Mouse (Mus musculus) gastrocnemius, postnatal 10 days (tissue): ENCODE data around the gene Sik3. TPM values are rescaled to one million over a fixed set of nuclear protein-coding genes. Genes with fewer than 3 reads are reported as not detected.
A peak's percentile ranks its signal among the peaks of the same experiment; 100 is the strongest.

Experiments
- DNase-seq: peaks from one replicate; pipeline ENCODE4 v3.0.0; 2021; ENCODE audit warnings: mixed read lengths
- long read RNA-seq, 2 experiments: library from polyadenylated mRNA; stranded (forward); transcript quantifications; one replicate each; pipeline ENCODE4 v2.0.0; 2021
- total RNA-seq, 2 experiments: library from RNA; stranded (reverse); gene quantifications; 2 replicates each; pipeline ENCODE4 v1.2.3; 2021

Gene Sik3
- 10 to 100 TPM; 52.7 to 52.9 TPM for total RNA-seq
- long read RNA-seq, experiment 1, full-length matches to known transcripts: 7 of 46 reads
- long read RNA-seq, experiment 1, partial matches to known transcripts: 35 of 46 reads
- long read RNA-seq, experiment 1, other reads (novel, unspliced or antisense): 4 of 46 reads
- long read RNA-seq, experiment 2, full-length matches to known transcripts: 6 of 46 reads
- long read RNA-seq, experiment 2, partial matches to known transcripts: 35 of 46 reads
- long read RNA-seq, experiment 2, other reads (novel, unspliced or antisense): 5 of 46 reads

DNA sequence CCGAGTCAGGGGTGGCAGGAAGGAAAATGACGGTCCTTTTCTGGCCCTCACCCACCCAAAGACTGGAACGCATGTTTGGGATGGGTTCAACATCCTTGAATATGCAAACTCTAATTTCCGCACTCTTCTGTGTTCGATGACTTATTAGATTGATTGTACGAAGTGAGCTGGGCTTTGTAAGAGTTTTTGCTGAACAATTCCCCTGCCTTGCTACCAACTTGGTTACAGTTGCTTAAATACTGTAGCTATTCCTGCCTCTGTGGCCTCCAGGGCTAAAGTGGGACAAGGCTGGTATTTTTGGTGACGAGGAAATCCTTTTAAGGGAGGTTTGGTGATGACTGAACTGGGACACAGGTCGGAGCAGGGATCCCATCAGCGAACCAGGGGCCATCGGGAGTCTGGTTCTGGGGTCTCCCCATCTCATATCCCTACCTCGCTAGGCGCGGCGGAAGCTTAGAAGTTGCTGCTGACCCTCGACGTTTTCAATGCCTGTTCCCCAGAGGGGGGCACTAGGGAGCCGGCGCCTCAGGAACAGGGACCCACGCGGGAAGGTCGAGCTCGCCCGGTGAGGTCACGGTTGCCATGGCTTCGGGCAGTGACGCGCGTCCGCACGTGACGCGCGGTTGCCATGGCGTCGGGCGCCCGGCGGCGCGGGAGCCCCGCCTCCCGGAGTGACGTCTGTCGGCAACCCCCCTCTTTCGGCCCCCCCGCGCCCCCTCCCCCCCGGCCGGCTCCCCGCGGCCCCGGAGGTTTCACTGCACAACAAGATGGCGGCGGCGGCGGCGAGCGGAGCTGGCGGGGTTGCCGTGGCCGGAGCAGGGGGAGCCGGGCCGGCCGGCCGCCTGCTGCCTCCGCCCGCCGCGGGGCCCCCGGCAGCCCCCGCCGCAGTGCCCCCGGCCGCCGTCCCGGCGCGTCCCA, at the start of gene Sik3, which contains the start of gene Pafah1b2:
Gene Sik3, plus strand, starts transcription at position 730 of the 918 bp plus-strand sequence.
Gene Pafah1b2, minus strand, starts transcription at position 600 of the 918 bp plus-strand sequence.
- peak; percentile 94 for DNase-seq

DNA sequence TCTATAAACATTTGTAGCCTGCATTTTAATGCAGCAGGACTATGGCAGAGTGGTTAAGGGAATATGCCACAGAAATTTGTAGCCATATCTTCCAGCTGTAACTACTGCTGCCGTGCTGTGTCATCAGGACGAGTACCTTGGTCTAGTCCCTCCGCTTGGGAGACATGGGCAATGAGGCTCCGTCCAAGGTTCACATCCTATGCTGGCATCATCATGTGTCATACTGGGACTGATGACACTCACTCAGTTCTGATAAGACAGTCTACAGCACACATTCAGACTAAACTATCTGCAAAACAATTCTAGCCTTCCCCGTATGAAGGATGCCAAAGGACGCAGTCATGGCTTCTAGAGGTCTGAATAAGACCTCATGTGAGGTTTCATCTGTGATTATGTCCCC, 49.0 kb upstream of the Sik3 start:
- DNase-seq: no peak

DNA sequence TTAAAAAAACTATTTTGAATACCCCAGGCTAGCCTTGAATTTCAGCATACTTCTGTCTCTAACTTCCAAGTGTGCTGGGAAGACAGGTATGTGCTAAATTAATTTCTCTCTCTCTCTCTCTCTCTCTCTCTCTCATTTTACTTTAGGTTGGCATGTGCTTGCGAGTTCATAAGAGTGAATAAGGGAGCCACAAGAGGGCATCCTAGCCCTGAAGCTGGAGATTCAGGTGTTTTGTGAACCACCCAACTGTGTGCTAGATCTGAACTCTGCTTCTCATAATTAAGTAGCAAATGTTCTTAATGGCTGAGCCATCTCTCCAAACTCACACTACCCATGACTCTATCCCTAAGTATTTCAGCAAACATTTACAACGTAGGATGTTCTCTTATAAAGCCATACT, 35.7 kb upstream of the Sik3 start:
- DNase-seq: no peak

- no peak for DNase-seq
Measured at GRCm38 (mm10) chr9:45979778-45980177, 32.8 kb upstream of the Sik3 start.

DNA sequence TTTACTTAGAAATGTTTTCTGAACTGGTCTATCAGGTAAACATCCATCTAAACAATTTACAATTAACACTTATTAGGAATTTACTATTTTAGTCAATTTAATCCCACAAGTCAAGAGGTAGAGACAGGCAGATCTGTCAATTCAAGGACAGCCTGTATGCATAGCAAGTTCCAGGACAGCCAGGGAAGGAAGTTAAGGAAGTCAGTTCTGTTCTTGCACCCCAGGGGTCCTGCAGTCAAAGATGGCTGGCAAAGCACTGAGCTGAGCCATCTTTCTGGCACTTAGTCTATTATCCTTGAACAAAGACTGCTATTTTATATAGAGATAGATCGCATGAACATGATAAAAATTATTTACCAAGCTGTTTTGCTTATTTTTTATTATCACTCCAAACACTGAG, 32.0 kb upstream of the Sik3 start:
- no peak for DNase-seq

GRCm38 (mm10) chr9:45981331-45981730, 31.3 kb upstream of the Sik3 start:
- DNase-seq: no peak

DNA sequence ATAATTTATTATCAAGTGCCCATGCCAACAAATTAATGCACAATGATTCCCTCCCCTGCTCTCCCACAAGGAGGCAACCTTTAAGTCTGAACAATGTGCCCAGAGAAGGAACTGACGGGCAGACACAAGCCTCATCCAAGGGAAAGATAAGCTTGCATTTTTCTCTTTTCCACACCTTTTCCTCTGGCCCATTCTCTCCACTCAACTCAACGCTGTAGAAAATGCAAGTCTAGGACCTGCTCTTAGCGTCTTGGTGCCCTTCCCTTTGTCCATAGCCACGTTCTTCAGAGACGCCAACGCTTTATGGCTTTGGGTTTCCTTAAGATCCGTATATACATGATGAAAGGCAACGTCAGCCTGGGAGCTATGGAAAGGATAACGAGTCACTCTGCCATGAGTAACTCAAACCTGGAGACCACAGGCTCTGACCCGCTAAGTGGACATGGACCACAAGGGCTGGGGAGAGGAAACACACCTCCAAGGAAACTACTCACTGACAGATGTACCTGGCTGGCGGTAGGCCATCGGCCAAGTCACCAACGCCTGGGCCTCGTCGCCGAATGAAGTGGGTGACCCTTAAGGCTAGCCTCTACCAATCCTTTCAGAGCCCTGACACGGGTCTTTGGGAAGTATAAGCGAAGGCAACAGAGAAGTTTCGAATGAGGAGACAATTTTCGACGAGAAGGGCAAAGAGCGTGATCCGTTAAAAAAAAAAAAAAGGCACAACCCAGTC, 28.8 kb upstream of the Sik3 start:
- peak; percentile 30 for DNase-seq

DNA sequence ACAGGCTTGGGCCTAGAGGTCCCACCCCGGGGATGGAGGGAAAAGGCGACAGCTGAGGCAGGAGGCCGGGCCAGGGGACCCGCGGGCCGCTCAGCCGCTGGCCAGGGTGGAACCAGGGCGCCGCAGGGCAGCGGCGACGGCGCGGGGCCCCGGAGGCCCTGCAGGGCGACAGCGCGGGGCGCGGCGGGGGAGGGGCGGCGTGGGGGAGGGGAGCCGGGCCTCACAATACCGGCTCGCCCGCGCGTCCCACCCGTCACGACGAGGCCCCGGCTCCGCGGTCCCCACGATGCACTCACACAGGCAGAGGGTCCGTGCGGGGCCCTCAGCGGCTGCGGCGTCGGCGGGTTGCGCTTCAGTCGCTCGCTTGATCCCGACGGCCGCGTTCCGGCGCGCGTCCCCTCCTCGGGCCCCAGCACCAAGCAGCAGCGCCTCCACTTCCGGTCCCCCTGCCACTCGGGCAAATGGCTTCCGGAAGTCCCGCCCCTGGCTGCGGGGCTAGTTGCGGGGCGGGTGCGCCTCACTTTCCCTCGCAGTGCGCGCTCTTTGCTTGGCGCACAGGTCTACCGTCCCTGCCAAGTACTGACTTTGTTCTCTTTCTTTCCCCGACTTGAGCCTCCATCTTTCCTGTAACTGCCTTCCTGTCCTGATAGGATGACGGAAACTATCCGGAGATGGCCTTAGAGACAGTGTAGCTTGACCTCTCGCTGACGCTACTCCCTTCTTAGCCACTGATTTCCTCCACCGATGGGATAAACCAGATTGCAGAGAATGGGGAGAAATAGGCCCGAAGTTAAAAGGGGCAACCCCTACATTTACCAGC, 28.0 kb upstream of the Sik3 start:
- peak; percentile 92 for DNase-seq

DNA sequence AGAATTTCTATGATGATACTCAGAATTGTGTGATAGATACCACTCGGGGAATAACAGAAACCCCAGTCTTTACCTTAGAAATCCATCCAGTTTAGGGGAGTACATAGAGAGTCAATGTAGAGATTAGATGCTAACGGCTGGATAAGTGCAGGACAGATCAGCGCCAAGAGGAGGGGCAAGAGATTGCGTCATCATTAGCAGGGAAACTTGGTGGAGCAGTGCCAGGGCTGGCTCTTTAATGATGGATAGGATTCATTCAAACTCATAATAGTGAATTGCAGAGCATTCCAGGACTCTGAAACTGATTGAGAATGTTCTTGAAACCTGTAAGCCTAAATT, 27.4 kb upstream of the Sik3 start:
- DNase-seq: peak; percentile 68

DNA sequence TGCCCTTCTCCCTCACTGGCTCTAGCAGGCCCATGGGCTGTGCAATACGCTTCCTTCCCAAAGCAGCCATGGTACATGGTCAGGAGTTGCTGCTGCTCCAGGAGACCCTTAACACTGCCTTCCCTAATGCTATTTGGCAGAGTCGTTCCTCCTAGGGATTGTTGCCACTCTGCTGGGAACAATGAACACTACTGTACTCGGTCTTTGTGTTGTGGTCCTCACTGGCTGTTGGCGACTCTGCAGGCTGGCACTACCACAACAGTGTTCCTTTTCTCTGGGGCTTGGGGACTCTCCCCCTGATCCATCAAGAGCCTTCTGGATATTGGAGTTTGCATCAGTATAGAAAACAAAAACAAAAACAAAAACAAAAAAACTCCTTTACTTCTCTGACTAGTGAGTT, 13.6 kb upstream of the Sik3 start:
- no peak for DNase-seq

DNA sequence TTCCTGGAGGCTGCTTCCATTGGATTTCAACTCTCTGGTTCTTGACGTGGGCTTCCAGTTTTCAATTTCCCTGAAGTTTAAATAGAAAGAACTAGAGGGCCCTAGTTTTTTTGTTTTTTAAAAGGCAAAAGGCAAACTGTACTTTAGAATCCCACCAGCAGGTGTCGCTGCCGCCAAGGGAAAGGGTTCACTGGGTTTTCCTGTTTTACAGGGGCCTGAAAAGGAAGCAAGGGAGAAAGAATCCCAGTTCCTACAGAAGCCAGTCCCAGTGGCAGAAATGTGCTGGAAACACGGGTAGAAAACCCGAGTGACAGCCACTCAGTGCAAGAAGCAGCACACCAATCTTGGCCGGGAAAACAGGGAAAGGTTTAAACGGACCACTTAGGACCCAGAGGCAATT, 8.9 kb upstream of the Sik3 start:
- DNase-seq: peak; percentile 92

- DNase-seq: no peak
Measured at GRCm38 (mm10) chr9:46004529-46004928, 8.1 kb upstream of the Sik3 start.

- no peak for DNase-seq
Measured at GRCm38 (mm10) chr9:46006224-46006623, 6.4 kb upstream of the Sik3 start.

DNA sequence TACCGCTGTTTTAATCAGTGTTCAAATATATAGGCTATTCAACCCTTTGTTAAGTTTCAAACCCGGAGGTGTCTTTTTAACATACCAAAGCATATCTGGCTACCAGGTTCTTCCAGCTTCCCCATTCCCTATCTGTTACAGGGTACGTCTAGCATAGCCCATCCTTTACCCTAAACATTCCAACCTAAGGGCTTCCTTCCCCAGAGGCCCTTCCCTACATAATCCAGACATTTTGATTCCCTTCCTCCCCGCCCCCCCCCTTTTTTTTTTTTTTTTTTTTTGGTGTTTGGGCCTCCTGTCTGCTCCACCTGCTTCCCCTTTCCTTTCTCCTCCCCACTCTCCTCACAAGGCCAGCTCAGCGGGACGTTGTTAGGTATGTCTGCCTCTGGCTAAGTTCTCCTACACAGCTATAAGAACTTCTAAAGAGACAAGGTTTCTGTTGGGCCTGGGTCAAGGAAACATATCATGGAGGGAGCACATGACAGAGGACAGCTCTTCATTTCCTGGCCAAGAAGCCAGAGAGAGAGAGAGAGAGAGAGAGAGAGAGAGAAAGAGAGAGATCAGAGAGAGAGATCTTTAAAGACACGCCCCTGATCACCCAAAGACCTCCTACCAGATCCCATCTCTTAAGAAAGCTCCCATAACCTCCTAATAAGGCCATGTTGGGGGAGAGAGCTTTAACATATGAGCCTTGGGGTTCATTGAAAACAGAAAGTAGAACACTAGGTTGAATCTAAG, 3.5 kb upstream of the Sik3 start:
- no peak for DNase-seq

DNA sequence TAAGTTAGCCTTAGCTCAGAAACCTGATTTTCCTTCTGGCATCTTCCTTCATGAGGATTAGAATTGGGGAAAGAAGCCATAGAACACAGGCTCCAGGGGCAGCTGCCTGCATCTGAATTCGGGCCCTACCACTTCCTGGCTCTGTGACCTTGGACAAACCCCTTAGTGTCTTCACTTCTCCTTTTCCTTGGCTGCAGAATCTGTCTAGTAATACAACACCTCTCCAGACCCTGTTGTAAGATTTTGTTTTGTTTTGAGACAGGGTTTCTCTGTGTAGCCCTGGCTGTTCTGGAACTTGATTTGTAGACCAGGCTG, 3.0 kb upstream of the Sik3 start:
- no peak for DNase-seq

DNA sequence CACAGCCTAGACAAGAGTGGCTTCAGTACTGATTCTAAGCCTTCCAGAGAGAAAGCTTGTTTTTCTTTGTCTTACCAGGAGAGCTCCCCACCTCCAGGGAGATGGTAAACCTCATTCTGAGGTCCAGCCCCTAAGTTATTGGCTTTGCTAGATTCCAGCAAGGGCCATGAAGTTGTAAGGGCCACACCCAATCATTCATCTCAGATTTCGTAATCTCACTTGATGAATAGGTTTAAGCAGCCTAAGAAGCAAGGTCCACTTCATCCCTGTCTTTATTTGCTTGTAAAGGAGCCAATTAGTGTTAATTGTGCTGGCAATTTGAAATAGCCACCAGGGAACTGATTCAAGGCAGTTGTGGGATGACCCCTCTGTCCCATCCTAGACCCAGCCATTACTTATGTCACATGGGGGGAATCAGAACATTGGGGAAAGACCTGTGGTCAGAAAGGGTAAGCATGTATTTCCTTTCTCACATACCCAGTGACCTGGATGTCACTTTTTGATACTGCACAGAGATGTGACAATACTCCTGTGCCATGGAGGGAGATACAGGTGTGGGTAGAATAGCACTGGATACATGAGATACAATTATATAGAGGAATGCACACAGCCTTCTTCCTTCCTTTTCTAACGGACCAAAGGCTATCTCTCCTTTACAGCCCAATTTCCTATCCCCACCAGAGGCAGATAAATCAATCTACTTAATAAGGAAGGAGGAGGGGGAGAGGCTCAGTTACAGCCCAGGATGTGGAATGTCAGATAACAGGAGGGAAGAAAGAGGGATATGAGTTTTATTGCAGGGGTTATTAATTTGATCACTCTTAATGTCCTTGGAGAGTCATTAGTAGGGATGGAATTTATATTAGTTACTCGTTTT, 1.3 kb upstream of the Sik3 start:
- no peak for DNase-seq

DNA sequence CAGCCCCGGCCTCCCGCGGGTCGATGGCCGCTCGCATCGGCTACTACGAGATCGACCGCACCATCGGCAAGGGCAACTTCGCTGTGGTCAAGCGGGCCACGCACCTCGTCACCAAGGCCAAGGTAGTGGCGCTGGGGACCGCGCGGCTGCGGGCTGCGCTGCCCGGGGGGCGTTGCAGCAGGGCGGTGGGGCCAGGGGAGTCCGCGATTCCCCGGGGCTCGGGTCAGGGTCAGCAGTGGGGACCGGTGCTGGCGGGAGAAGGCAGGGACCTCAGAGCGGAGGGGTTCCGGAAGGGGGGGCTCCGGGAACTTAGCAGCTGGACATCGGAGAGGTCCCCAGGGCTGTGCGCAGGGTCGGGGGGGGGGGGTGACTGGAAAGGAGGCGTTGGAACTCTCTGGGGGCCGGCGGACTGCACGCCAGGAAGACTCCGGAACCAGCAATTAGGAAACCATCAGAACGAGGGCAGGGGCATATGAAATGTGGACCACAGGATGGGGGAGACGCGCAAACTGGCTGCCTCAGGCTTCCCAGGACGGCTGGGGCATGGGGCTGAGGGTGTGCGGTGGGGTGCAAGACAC, 478 bp downstream of the Sik3 start:
- DNase-seq: no peak

- no peak for DNase-seq
Measured at GRCm38 (mm10) chr9:46013616-46014015, 996 bp downstream of the Sik3 start.

DNA sequence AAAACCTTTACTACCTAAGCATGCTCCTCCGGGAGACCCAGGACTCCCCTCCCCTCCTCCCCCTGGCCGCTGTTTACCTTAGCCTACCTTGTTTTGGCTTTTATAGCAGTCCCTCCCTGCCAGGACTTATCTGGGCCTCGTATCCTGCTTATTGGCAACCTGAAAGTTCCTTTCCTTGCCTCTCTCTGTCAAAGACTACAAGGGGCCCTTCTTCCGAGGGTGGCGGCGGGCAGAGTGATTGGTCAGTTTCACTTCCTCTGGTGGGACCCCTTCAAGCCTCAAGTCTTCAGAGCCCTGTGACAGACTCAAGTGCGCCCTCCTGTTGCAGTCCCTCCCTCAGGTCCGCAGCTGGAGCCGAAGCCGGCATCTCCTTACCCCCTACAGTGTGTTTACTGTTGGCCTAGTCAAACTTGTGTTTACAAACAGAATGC, 1.6 kb downstream of the Sik3 start:
- peak; percentile 24 for DNase-seq

GRCm38 (mm10) chr9:46015081-46015551, 2.5 kb downstream of the Sik3 start:
- peak; percentile 25 for DNase-seq
